Mouse (Mus musculus) heart, embryonic 16.5 days (tissue): ENCODE results near the gene Rad51b. TPM values are rescaled to one million over a fixed set of nuclear protein-coding genes. Genes with fewer than 3 reads are reported as not detected.
A peak's percentile ranks its signal among the peaks of the same experiment; 100 is the strongest.

Experiments used
- ATAC-seq: fragments of 200-750 bp; cut with Nextera tagmentation; replicated peaks from 2 replicates; pipeline ENCODE4 v1.8.0; 2017; ENCODE audit warnings: moderate number of reproducible peaks; ENCODE audit not compliant: insufficient read depth, low FRiP score; ENCODE audit errors: extremely low read depth
- H3K27ac ChIP-seq: fragments of 300-500 bp; sonication (generic); 2 replicates; pipeline ENCODE4 v1.5.1; 2014; ENCODE audit warnings: mild to moderate bottlenecking, low read length, control low read depth, moderate library complexity
- H3K27me3 ChIP-seq: fragments of 300-500 bp; sonication (generic); 2 replicates; pipeline ENCODE4 v1.6.1; 2014; ENCODE audit warnings: low read length, mixed read lengths; ENCODE audit not compliant: control insufficient read depth, insufficient read depth
- H3K36me3 ChIP-seq: fragments of 300-500 bp; sonication (generic); 2 replicates; pipeline ENCODE4 v1.6.1; 2014; ENCODE audit not compliant: control insufficient read depth, insufficient read depth
- H3K4me1 ChIP-seq: fragments of 300-500 bp; sonication (generic); 2 replicates; pipeline ENCODE4 v1.6.1; 2014; ENCODE audit warnings: low read length, mixed read lengths; ENCODE audit not compliant: control insufficient read depth, insufficient read depth
- H3K4me2 ChIP-seq: fragments of 300-500 bp; sonication (generic); 2 replicates; pipeline ENCODE4 v1.6.1; 2014; ENCODE audit warnings: low read depth, mild to moderate bottlenecking, control low read depth, low read length
- H3K4me3 ChIP-seq: fragments of 300-500 bp; sonication (generic); 2 replicates; pipeline ENCODE4 v1.5.1; 2014; ENCODE audit warnings: mild to moderate bottlenecking, control low read depth, low read length
- H3K9ac ChIP-seq: fragments of 300-500 bp; sonication (generic); 2 replicates; pipeline ENCODE4 v1.6.1; 2014; ENCODE audit warnings: low read length, control low read depth
- H3K9me3 ChIP-seq: fragments of 300-500 bp; sonication (generic); replicated peaks from 2 replicates; pipeline ENCODE4 v1.6.1; 2016; ENCODE audit warnings: low read length; ENCODE audit not compliant: control insufficient read depth
- WGBS: fragments of 180-500 bp; shearing (Covaris S2); extraction: QIAGEN DNeasy Blood & Tissue Kit; methylation state at CpG from one replicate; pipeline ENCODE4 v1.1.7; 2014; 5-methylcytosine and 5-hydroxymethylcytosine counted together
- polyA plus RNA-seq: library from polyadenylated mRNA; unstranded; fragments of >200 nt; fragmentation: Nextera tagmentation; extraction: Ambion mirVana; gene quantifications from 2 replicates; pipeline ENCODE4 v1.2.1, GENCODE M21; 2015

Rad51b gene
- polyA plus RNA-seq, 1 experiment from 2014 or later = 5.0 TPM

DNA sequence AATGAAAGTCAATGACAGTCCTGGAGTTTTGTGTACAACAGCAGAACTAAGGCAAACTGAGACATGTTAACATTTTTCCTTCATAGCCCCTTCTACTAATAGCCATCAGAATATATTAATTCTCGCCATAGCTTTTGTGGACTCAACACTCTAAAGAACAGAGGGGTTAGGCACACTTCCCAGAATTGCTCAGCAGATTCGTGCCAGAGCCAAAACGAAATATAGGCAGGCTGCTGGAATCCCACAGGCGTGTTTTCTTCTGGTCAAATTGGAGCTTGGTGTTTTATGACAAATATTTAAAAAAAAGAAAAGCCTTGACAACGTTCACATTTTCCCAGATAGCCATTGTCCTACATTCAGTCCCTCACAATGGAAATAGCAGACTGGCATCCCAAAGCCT, 350.9 kb downstream of the Rad51b start:
- Histone ChIP-seq H3K4me3 (no peak overlapping the region), H3K27ac (no peak overlapping the region), H3K4me2 (no peak overlapping the region), H3K27me3 (no peaks in the 10 kb centered on the region), H3K36me3 (no peaks in the 10 kb centered on the region), H3K9ac (no peak overlapping the region), H3K4me1 (no peaks in the 10 kb centered on the region), H3K9me3 (no peaks in the 10 kb centered on the region)
- 72% methylated on average over 5 of the region's 5 CpGs for WGBS
- no peak for ATAC-seq

GRCm38 (mm10) chr12:79648812-79649700, 352.0 kb downstream of the Rad51b start:
- Histone ChIP-seq H3K36me3 (no peaks in the 10 kb centered on the region), H3K9ac (no peak overlapping the region), H3K4me1 (no peaks in the 10 kb centered on the region), H3K27ac (no peak overlapping the region), H3K4me3 (no peak overlapping the region), H3K27me3 (no peaks in the 10 kb centered on the region), H3K4me2 (no peak overlapping the region), H3K9me3 (no peaks in the 10 kb centered on the region)
- ATAC-seq = no peak
- 70% methylated on average over 7 of the region's 7 CpGs for WGBS

GRCm38 (mm10) chr12:79649796-79650195, 352.7 kb downstream of the Rad51b start:
- Histone ChIP-seq H3K4me1 (no peaks in the 10 kb centered on the region), H3K27me3 (no peaks in the 10 kb centered on the region), H3K27ac (no peak overlapping the region), H3K36me3 (no peaks in the 10 kb centered on the region), H3K9me3 (no peaks in the 10 kb centered on the region), H3K4me3 (no peak overlapping the region), H3K4me2 (no peak overlapping the region), H3K9ac (no peak overlapping the region)
- no peak for ATAC-seq

- H3K9ac ChIP-seq = no peak overlapping the region
- no peak overlapping the region for H3K4me2 ChIP-seq
- no peaks in the 10 kb centered on the region for H3K27me3 ChIP-seq
- no peaks in the 10 kb centered on the region for H3K9me3 ChIP-seq
- H3K4me3 ChIP-seq = no peak overlapping the region
- no peak overlapping the region for H3K27ac ChIP-seq
- ATAC-seq = no peak
- no peaks in the 10 kb centered on the region for H3K36me3 ChIP-seq
- no peaks in the 10 kb centered on the region for H3K4me1 ChIP-seq
- 91% methylated on average over 5 of the region's 5 CpGs for WGBS
These were observed 358.1 kb downstream of the Rad51b start for GRCm38 (mm10) chr12:79655138-79655537.

DNA sequence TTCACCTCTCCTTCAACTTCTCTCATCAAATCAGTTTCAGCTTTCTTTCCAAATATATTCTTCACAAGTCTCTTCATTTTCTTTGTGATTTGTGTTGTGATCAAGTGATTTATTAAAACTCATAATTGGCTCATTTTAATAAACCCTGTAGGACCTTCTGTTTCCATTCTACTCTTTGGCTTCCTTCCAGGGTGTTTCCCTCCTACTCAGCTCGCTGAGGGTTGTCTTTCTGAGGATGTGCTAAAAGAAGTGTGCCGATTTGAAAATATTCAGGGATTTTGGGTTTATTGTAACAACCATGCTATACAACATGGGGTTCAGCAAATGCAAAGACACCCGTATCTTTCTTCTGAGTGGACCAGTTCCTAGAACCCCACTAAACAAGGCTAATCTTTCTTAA, 361.8 kb downstream of the Rad51b start:
- no peaks in the 10 kb centered on the region for H3K36me3 ChIP-seq
- H3K4me2 ChIP-seq = no peak overlapping the region
- H3K27ac ChIP-seq = no peak overlapping the region
- no peaks in the 10 kb centered on the region for H3K9me3 ChIP-seq
- H3K27me3 ChIP-seq = no peaks in the 10 kb centered on the region
- H3K9ac ChIP-seq = no peak overlapping the region
- no peak overlapping the region for H3K4me3 ChIP-seq
- ATAC-seq = no peak
- peaks cover 11% of the 10 kb centered on the region for H3K4me1 ChIP-seq
- WGBS = 65% methylated on average over 3 of the region's 3 CpGs

GRCm38 (mm10) chr12:79661270-79661669, 364.2 kb downstream of the Rad51b start:
- no peak overlapping the region for H3K9ac ChIP-seq
- ATAC-seq = peak; percentile 58
- H3K27me3 ChIP-seq = no peaks in the 10 kb centered on the region
- H3K4me2 ChIP-seq = no peak overlapping the region
- H3K4me1 ChIP-seq = peaks cover 11% of the 10 kb centered on the region
- no peaks in the 10 kb centered on the region for H3K36me3 ChIP-seq
- 23% methylated on average over 2 of the region's 2 CpGs for WGBS
- H3K27ac ChIP-seq = peak overlapping the region; percentile 19
- no peak overlapping the region for H3K4me3 ChIP-seq
- H3K9me3 ChIP-seq = no peaks in the 10 kb centered on the region

GRCm38 (mm10) chr12:79663131-79663892, 366.2 kb downstream of the Rad51b start:
- no peaks in the 10 kb centered on the region for H3K36me3 ChIP-seq
- no peak overlapping the region for H3K9ac ChIP-seq
- WGBS = 57% methylated on average over 10 of the region's 10 CpGs
- no peak for ATAC-seq
- H3K9me3 ChIP-seq = no peaks in the 10 kb centered on the region
- H3K27me3 ChIP-seq = no peaks in the 10 kb centered on the region
- H3K27ac ChIP-seq = 0 out of 2 replicates have a peak overlapping the region, but pooled peaks have one; percentile 7
- peaks cover 11% of the 10 kb centered on the region for H3K4me1 ChIP-seq
- H3K4me2 ChIP-seq = no peak overlapping the region
- no peak overlapping the region for H3K4me3 ChIP-seq

DNA sequence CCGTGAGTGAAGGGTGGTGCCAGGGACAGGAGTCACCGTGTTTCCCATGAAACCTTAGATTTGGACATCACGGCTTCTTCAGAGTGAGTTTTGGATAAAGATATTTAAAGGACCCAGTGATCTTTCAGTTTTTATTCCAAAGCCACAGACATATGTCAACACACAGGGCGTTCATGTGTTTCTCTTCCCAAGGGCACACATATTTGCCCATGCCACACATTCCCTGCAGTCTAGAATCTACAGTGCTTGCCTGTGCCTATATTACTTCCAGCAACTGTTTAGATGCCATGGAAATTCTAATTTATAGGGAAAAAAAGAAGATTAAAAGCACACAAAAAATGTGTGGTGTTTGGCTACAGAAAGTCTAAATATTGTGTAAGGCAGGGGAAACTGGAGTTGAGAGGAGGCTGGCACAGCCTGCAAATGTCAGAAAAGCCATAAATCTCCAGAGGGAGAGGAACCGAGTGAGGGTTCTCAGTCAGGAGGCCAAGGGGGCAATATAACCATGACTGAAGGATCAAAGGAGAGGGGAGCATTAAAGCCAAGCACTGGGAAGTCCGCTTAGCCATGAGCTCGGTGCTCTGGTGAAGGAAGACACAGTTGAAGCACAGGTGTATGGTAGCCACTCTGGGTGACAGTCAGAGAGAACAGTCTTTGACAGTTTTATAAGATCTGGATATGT, 367.0 kb downstream of the Rad51b start:
- Histone ChIP-seq H3K27me3 (no peaks in the 10 kb centered on the region), H3K9me3 (no peaks in the 10 kb centered on the region), H3K4me3 (no peak overlapping the region), H3K4me2 (no peak overlapping the region), H3K36me3 (no peaks in the 10 kb centered on the region), H3K27ac (no peak overlapping the region), H3K4me1 (peaks cover 11% of the 10 kb centered on the region), H3K9ac (no peak overlapping the region)
- ATAC-seq = no peak
- WGBS = 80% methylated on average over 7 of the region's 7 CpGs
